Comparison of ENCODE assay signal across 17 mouse cellular contexts in genomic region chr5:134790080-134790995, GRCm38 (mm10). TPM values are rescaled to one million over a fixed set of nuclear protein-coding genes. Genes with fewer than 3 reads are reported as not detected.
DNase-seq lines count a peak whose midpoint lies in the region; ATAC-seq and TF ChIP-seq lines count a peak whose summit lies in the region.
"Had no signal": no experiment of that assay in that cellular context is flagged by ENCODE, and none has a peak within 500 bp of the region (broad histone marks: within the 10 kb centered on the region; RNA-seq: fewer than 3 reads in every experiment).

No protein-coding gene starts in this region.

- H3K4me3 ChIP-seq in kidney, embryonic 14.5 days (ENCODE audit: low read length), result no peak overlapping the region
- no peak overlapping the region for H3K4me3 ChIP-seq in limb, embryonic 14.5 days (replicated peaks; ENCODE audit: low read length)
- H3K4me3 ChIP-seq in intestine, postnatal 0 days (ENCODE audit: low read depth, low read length), result no peak overlapping the region
- H3K4me3 ChIP-seq: forebrain, embryonic 13.5 days; liver, embryonic 15.5 days; megakaryocyte, embryonic 14.5 days; stomach, embryonic 15.5 days had no signal

- H3K4me1 ChIP-seq in kidney, embryonic 14.5 days (ENCODE audit: control insufficient read depth, insufficient read depth, low read length), result peaks cover 10% of the 10 kb centered on the region; the same call in 1 of the 2 replicates
- peaks cover 26% of the 10 kb centered on the region for H3K4me1 ChIP-seq in limb, embryonic 14.5 days (ENCODE audit: control insufficient read depth, insufficient read depth, low read length)
- no peaks in the 10 kb centered on the region for H3K4me1 ChIP-seq in intestine, postnatal 0 days (replicated peaks; ENCODE audit: control insufficient read depth, insufficient read depth, low read length)
- H3K4me1 ChIP-seq: liver, embryonic 15.5 days; megakaryocyte, embryonic 14.5 days had no signal

- peaks cover 7% of the 10 kb centered on the region for H3K9me3 ChIP-seq in kidney, embryonic 14.5 days (ENCODE audit: control insufficient read depth, low read length)
- H3K9me3 ChIP-seq in limb, embryonic 14.5 days (ENCODE audit: control insufficient read depth, low read length), result 0 out of 2 replicates have a peak, but pooled peaks cover 3% of the 10 kb centered on the region
- no peaks in the 10 kb centered on the region for H3K9me3 ChIP-seq in intestine, postnatal 0 days (ENCODE audit: control insufficient read depth)
- H3K9me3 ChIP-seq: forebrain, embryonic 13.5 days; liver, embryonic 15.5 days; stomach, embryonic 15.5 days had no signal

- TF ChIP-seq CTCF in intestine, postnatal 0 days (IDR thresholded peaks at IDR 0.05; ENCODE audit: low read depth), result no peak

- H3K36me3 ChIP-seq in kidney, embryonic 14.5 days (ENCODE audit: control insufficient read depth, insufficient read depth, low read length), result no peaks in the 10 kb centered on the region
- H3K36me3 ChIP-seq in limb, embryonic 14.5 days (ENCODE audit: control insufficient read depth, insufficient read depth, low read length), result no peaks in the 10 kb centered on the region
- H3K36me3 ChIP-seq in intestine, postnatal 0 days (ENCODE audit: control insufficient read depth, insufficient read depth), result no peaks in the 10 kb centered on the region
- H3K36me3 ChIP-seq: liver, embryonic 15.5 days; stomach, embryonic 15.5 days had no signal

- ATAC-seq in kidney, embryonic 14.5 days (ENCODE audit: low FRiP score, low TSS enrichment), result peak; percentile 76
- peak; percentile 53; the same call in 1 of the 2 replicates for ATAC-seq in limb, embryonic 14.5 days (ENCODE audit: low FRiP score, low read depth)
- ATAC-seq in erythroblast, adult 5-6 weeks (replicated peaks; ENCODE audit: low FRiP score, poor library complexity, severe bottlenecking), result no peak
- ATAC-seq in intestine, postnatal 0 days, result no peak
- ATAC-seq: forebrain, embryonic 13.5 days; lung, postnatal 0 days had no signal

- H3K27me3 ChIP-seq in kidney, embryonic 14.5 days (ENCODE audit: control insufficient read depth, insufficient read depth, low read length), result no peaks in the 10 kb centered on the region
- H3K27me3 ChIP-seq in limb, embryonic 14.5 days (ENCODE audit: control insufficient read depth, insufficient read depth, low read length), result no peaks in the 10 kb centered on the region
- H3K27me3 ChIP-seq in intestine, postnatal 0 days (replicated peaks; ENCODE audit: control insufficient read depth, insufficient read depth, low read length), result no peaks in the 10 kb centered on the region
- H3K27me3 ChIP-seq: forebrain, embryonic 13.5 days; liver, embryonic 15.5 days; stomach, embryonic 15.5 days had no signal

- WGBS in kidney, embryonic 14.5 days, result 33% methylated on average over 15 of the region's 15 CpGs
- WGBS in limb, embryonic 14.5 days, result 27% methylated on average over 15 of the region's 15 CpGs
- 61% methylated on average over 15 of the region's 15 CpGs for WGBS in intestine, postnatal 0 days

- DNase-seq in kidney, adult 8-10 months, result no peak
- peak; percentile 24 for DNase-seq in embryo, embryonic 10.5 days (ENCODE audit: low spot score)
- peak; percentile 53 for DNase-seq in forelimb bud, embryonic 11.5 days (ENCODE audit: low read depth, low spot score)
- peak; percentile 69 for DNase-seq in limb, embryonic 14.5 days (ENCODE audit: low spot score)
- DNase-seq: adrenal gland, postnatal 10 days; B cell, adult 2 months; cerebellum, adult 2 months; layer of hippocampus, postnatal 36 days; thymus, postnatal 36 days had no signal

- H3K9ac ChIP-seq in kidney, embryonic 14.5 days (ENCODE audit: low read depth, low read length), result no peak overlapping the region
- H3K9ac ChIP-seq in limb, embryonic 14.5 days (ENCODE audit: low read depth, low read length, severe bottlenecking), result no peak overlapping the region
- no peak overlapping the region for H3K9ac ChIP-seq in intestine, postnatal 0 days (ENCODE audit: low read depth, low read length)
- H3K9ac ChIP-seq: forebrain, embryonic 13.5 days; liver, embryonic 15.5 days; stomach, embryonic 15.5 days had no signal

- H3K27ac ChIP-seq in kidney, embryonic 14.5 days (ENCODE audit: low read depth, low read length), result peak overlapping the region; percentile 2; the same call in 1 of the 2 replicates
- H3K27ac ChIP-seq in limb, embryonic 14.5 days (replicated peaks; ENCODE audit: low read depth, low read length), result no peak overlapping the region
- H3K27ac ChIP-seq in intestine, postnatal 0 days (ENCODE audit: low read depth, low read length), result no peak overlapping the region
- H3K27ac ChIP-seq: forebrain, embryonic 13.5 days; liver, embryonic 15.5 days; stomach, embryonic 15.5 days had no signal

- TF ChIP-seq POLR2A in limb, embryonic 14.5 days (IDR thresholded peaks at IDR 0.05; ENCODE audit: borderline replicate concordance, extremely low read depth, insufficient read depth, insufficient read length), result no peak

- no peak overlapping the region for H3K4me2 ChIP-seq in kidney, embryonic 14.5 days (replicated peaks; ENCODE audit: low read depth, low read length)
- no peak overlapping the region for H3K4me2 ChIP-seq in limb, embryonic 14.5 days (replicated peaks; ENCODE audit: low read depth, low read length, severe bottlenecking)
- no peak overlapping the region for H3K4me2 ChIP-seq in intestine, postnatal 0 days (replicated peaks; ENCODE audit: low read depth)
- H3K4me2 ChIP-seq: forebrain, embryonic 13.5 days; liver, embryonic 15.5 days; stomach, embryonic 15.5 days had no signal

RNA-seq across cellular contexts. Expression of gene Eln, which starts 43.2 kb away (rescaled TPM):
- polyA plus RNA-seq in kidney, embryonic 14.5 days (2014; fragmentation: Nextera tagmentation; extraction: Ambion mirVana), result 7.7 and 9.5 TPM in 2 replicates
- 249 and 296 TPM in 2 replicates for polyA plus RNA-seq in limb, embryonic 14.5 days (2012; rRNA removed)
- polyA plus RNA-seq in limb, embryonic 14.5 days (2014; fragmentation: Nextera tagmentation; extraction: Ambion mirVana), result 115 and 121 TPM in 2 replicates
- total RNA-seq in erythroblast, adult 5-6 weeks (2015; ENCODE audit: low replicate concordance), result not detected in 2 replicates
- total RNA-seq in erythroblast, adult 5-6 weeks (2017; ENCODE audit: low replicate concordance), result not detected in 2 replicates
- polyA plus RNA-seq in intestine, postnatal 0 days (2015; fragmentation: Nextera tagmentation; extraction: Ambion mirVana), result 72.4 and 81.9 TPM in 2 replicates

Comparison
In these comparisons a context has a peak if more than half of its experiments do, and no peak if none do; other contexts are left out.
1. ATAC-seq: peak in kidney, embryonic 14.5 days (single experiment) and limb, embryonic 14.5 days (single experiment); none in erythroblast, adult 5-6 weeks (single experiment) and intestine, postnatal 0 days (single experiment).
2. DNase-seq: peak in embryo, embryonic 10.5 days (single experiment), forelimb bud, embryonic 11.5 days (single experiment) and limb, embryonic 14.5 days (single experiment); none in kidney, adult 8-10 months (0 of 2).